Mouse (Mus musculus) embryonic stem cell, embryonic (primary cell): ENCODE data around the gene Grem1.

Source experiments
- CTCF ChIA-PET, 4 experiments: fragments of 300-600 bp in 2 of 4; fragments of 350-600 bp in 2 of 4; sonication (Branson Sonifier 250); formaldehyde crosslinking; loops; one replicate each; lab custom pipeline; 2022; ENCODE audit warnings: inconsistent platforms in 2 of 4; lab: Charles Lee
- POLR2A ChIA-PET, 4 experiments: fragments of 300-600 bp in 2 of 4; fragments of 350-600 bp in 2 of 4; sonication (Branson Sonifier 250); formaldehyde crosslinking; loops; one replicate each; lab custom pipeline; 2022; ENCODE audit warnings: antibody characterized with exemption in 4 of 4, inconsistent platforms in 1 of 4; lab: Charles Lee

Gene Grem1

GRCm38 (mm10) chr2:113758311-113759161 is at the start of gene Grem1:
Gene Grem1 (minus strand): TSS chr2:113758646.
- POLR2A ChIA-PET, result interaction anchor here in 1 of 4 experiments (0.7 kb wide), 1 partner anchor 90 kb away, joined by 3 read pairs; the partner anchor contains the start of gene Arhgap11a
- CTCF ChIA-PET, result interaction anchor here in 2 of 4 experiments (0.6 to 1.1 kb wide), 2 partner anchors 16 to 259 kb away, joined by 3 to 4 read pairs; no protein-coding TSS in a partner anchor

GRCm38 (mm10) chr2:113807640-113808039 is 49.2 kb upstream of the Grem1 start:
- POLR2A ChIA-PET, result interaction anchor here in 1 of 4 experiments (0.5 kb wide), 1 partner anchor 366 kb away, joined by 4 read pairs; no protein-coding TSS in a partner anchor

DNA sequence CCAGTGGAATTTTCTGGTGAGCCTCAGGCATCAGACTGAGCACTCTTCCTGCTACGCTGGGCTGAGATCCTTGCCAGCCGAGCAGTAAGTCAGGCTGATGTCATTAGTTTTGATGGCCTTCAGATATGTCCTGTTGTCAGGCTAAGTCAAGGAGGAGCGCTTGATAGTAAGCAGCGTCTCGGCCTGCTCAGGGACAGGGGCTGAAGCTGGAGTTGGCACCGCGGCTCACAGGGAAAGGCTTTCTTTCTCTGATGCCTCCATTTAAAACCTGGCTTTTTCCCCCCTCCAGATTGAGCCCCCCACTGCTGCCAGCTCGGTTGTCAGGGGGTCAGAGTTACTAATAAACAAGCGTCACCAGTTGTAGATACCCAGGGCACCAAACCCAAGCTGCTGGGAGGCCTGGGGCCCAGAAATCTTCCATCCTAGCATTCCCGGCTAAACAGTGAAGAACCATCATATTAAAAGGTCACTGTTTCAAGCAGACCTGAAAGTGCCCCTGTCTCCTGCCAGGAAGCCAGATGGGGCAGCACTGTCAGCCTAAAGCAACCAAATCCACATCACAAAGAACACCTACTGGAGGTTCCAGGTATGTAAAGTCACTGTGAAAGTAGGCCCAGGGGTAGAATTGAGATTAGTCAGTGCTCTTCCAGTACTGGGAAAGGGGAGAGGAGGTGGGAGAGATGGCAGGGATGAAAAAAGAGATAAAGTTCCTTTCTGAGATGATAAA is 48.6 kb upstream of the Grem1 start:
- ChIA-PET CTCF (interaction anchor here (0.5 to 1.6 kb wide), 18 partner anchors 10 to 1032 kb away, joined by 3 to 11 read pairs (median 3); partner anchors contain the start of gene Fmn1 (in 1 of the 4)), POLR2A (no interaction called here)

More at GRCm38 (mm10) chr2:113807640-113808039, 49.2 kb upstream of the Grem1 start:
- CTCF ChIA-PET, result interaction anchor here (0.5 to 1.6 kb wide), 17 partner anchors 10 to 1033 kb away, joined by 3 to 11 read pairs (median 3); partner anchors contain the start of gene Fmn1 (in 1 of the 4)

- ChIA-PET CTCF (interaction anchor here in 1 of 4 experiments (1.4 kb wide), 1 partner anchor 157 kb away, joined by 3 read pairs; no protein-coding TSS in a partner anchor), POLR2A (no interaction called here)
Observed at GRCm38 (mm10) chr2:113805765-113806164, 47.3 kb upstream of the Grem1 start.

DNA sequence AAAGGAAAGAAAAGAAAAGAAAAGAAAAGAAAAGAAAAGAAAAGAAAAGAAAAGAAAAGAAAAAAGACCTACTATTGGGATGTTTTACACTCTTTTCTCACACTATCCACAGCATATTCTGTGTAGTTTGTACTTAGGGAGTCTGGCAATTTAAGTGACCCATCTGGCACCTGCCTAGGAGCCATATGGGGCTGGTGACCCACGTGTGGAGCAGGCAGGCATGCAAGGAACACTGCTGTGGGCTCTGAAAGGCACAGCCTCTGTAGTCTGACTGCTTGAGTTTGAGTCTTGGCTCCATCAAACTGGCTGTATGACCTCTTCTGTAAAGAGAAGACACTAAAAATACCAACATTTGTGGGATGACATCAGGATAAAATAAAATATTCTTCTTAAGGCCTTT is 45.3 kb upstream of the Grem1 start:
- POLR2A ChIA-PET, result no interaction called here
- CTCF ChIA-PET, result interaction anchor here in 1 of 4 experiments (0.6 kb wide), 1 partner anchor 1163 kb away, joined by 3 read pairs; no protein-coding TSS in a partner anchor

DNA sequence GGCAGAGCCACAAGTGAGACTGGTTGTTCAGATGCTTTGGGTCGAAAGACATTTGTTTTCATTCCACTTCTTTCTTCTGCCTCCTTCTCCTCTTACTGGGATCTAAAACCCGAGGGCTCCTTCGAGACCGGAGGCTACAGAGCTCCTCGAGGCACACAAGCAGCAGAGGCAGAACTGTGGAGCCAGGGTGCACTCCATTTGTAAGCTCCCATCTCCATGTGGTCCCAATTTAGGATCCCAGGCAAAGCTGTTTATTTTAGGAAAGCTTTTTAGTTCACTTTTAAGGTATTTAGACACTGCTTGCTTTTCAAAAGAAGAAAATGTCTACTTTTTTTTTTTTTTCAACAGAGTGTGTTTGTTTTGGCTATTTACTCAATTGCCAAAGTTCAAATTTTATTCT is 42.4 kb upstream of the Grem1 start:
- POLR2A ChIA-PET, result no interaction called here
- CTCF ChIA-PET, result interaction anchor here in 1 of 4 experiments (0.6 kb wide), 1 partner anchor 23 kb away, joined by 13 read pairs; no protein-coding TSS in a partner anchor

DNA sequence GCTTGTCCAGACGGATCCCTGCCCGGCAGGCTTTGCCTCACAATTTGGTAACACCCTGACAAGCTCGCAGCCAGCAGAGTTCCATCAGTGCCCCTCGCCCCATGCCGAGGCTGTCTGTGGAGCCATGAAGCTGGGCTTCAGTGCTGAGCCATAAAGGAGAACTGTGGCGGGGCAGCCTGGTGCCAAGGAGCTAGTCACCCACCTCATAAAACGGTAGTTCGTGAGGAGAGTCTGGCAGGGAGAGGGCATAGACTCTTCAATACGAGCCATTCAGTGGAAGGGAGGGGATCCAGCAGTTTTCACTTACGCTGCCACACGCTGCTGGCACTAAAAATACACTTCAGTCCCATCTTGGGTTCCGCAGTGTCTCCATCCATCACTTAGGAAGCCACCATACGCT is 40.2 kb upstream of the Grem1 start:
- CTCF ChIA-PET, result no interaction called here
- POLR2A ChIA-PET, result interaction anchor here (0.6 to 1.0 kb wide), 5 partner anchors 11 to 649 kb away, joined by 3 to 6 read pairs (median 3); no protein-coding TSS in a partner anchor

DNA sequence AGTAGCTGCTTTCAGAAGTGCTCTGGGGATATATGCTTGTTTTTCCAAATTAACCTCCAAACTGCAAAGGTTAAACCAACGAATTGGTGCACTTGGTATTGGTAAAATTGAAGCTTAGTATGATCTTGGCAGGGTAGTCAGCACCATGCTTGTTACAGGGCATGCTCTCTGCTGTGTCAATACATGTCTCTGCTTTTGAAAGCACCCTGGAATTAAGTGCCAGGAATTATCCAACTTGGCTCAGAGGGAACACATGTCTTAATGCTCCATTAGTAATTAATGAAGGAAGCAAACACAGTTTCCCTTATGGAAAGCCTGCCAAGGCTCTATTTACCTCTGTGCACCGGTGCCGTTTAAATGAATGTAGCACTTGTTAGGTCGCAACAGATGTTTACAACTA is 36.7 kb upstream of the Grem1 start:
- ChIA-PET CTCF (no interaction called here), POLR2A (interaction anchor here in 1 of 4 experiments (0.5 to 0.7 kb wide), 2 partner anchors 264 to 289 kb away, joined by 3 read pairs; no protein-coding TSS in a partner anchor)

DNA sequence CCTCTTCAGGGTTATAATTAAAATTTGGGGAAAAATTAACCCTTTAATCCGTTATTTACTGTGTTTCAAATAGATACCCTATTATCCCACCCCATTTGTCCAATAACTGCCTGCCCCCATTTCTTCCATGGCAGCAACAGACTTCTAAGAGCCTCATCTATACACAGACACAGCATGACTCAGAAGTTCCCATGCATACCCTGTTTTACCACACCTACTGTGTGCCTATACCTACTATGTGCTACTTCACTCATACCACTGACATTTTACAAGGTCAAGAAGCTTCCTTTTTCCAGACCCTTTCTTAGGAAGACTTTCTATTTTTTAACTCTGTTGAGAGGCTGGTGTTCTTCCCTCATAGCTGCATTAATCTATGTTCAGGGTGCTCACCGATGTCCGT is 35.1 kb upstream of the Grem1 start:
- POLR2A ChIA-PET, result no interaction called here
- CTCF ChIA-PET, result no interaction called here

- POLR2A ChIA-PET, result no interaction called here
- CTCF ChIA-PET, result no interaction called here
Observed at GRCm38 (mm10) chr2:113788821-113789387, 30.5 kb upstream of the Grem1 start.

GRCm38 (mm10) chr2:113787882-113788281 is 29.4 kb upstream of the Grem1 start:
- ChIA-PET POLR2A (interaction anchor here in 1 of 4 experiments (0.5 kb wide), 1 partner anchor 10 kb away, joined by 3 read pairs; no protein-coding TSS in a partner anchor), CTCF (no interaction called here)

GRCm38 (mm10) chr2:113784851-113785250 is 26.4 kb upstream of the Grem1 start:
- ChIA-PET POLR2A (no interaction called here), CTCF (interaction anchor here in 1 of 4 experiments (1.0 kb wide), 1 partner anchor 287 kb away, joined by 3 read pairs; no protein-coding TSS in a partner anchor)

DNA sequence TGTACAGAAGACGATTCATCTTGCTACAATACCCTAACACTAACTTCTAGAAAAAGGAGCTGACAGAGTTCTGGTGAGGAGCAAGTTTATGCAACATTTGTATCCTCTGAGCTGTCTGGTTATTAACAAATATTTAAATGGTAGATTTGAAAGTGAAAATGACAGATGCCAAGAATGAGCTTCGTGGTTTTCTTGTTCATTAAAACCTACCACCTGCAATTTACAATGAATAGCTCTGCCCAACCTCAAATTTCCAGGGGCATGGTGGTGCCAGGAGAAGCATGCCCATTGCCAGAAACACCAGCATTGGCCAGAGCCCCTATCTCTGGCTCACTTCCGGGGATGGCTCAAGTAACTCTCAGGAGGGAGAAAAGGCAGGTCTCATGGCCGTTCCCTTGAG is 23.1 kb upstream of the Grem1 start:
- ChIA-PET POLR2A (no interaction called here), CTCF (no interaction called here)

DNA sequence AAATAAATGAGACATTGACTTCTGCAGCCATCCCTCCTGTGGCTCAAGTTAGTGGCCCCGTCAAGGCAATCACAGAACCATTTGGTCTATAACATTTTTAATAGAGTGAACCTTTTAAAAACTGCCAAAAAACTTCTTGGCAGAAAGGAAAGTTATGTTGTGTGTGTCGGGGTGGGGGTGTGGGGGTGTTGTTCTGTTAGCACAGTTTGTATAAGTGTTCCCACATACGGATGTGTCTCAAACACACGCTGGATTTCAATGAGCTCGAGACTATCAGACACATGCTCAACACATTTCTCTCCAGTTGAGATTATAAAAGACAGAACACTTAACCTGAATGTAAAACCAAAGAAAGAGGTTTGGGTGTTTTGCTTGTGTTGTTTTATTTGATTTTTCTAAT is 22.7 kb upstream of the Grem1 start:
- POLR2A ChIA-PET, result no interaction called here
- CTCF ChIA-PET, result no interaction called here

- ChIA-PET POLR2A (no interaction called here), CTCF (no interaction called here)
Observed at GRCm38 (mm10) chr2:113779336-113779735, 20.9 kb upstream of the Grem1 start.

- ChIA-PET CTCF (no interaction called here), POLR2A (interaction anchor here in 1 of 4 experiments (0.6 kb wide), 1 partner anchor 346 kb away, joined by 3 read pairs; no protein-coding TSS in a partner anchor)
Observed at GRCm38 (mm10) chr2:113778036-113778435, 19.6 kb upstream of the Grem1 start.

DNA sequence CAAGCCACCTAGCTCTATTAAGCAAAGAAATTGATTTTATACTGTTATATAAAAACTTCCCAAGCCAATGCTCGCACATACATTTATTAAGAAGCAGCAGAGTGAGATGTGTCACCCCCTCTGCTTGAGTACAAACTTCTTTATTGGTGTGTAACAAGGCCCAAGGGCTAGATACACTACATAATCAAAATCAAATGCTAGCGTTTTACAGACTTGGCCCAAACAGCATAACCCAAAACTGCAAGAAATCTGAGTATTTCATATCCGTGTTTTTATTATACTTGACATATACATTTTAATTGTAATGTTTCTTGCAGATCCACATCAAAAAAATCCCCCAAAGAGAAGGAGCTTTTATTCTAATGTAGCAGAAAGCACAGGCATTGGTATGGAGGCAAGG is 17.9 kb upstream of the Grem1 start:
- POLR2A ChIA-PET, result no interaction called here

GRCm38 (mm10) chr2:113774150-113774805 is 15.8 kb upstream of the Grem1 start:
- ChIA-PET CTCF (no interaction called here), POLR2A (no interaction called here)

More for the DNA sequence above, 17.9 kb upstream of the Grem1 start:
- CTCF ChIA-PET, result no interaction called here
